Mouse (Mus musculus): ENCODE data around the gene Tnfsf9. TPM values are rescaled to one million over a fixed set of nuclear protein-coding genes. Genes with fewer than 3 reads are reported as not detected.
A peak's percentile ranks its signal among the peaks of the same experiment; 100 is the strongest.

The Tnfsf9 gene
- polyA plus RNA-seq, 1 experiment from 2014 or later: 8.4 TPM

GRCm38 (mm10) chr17:57135635-57136034 is 30.5 kb downstream of the Tnfsf9 start:
- Histone ChIP-seq H3K27me3 (ENCODE audit: control insufficient read depth, insufficient read depth, low read length) (no peaks in the 10 kb centered on the region), H3K4me2 (ENCODE audit: low read depth, low read length) (no peak overlapping the region), H3K36me3 (ENCODE audit: control insufficient read depth, insufficient read depth, low read length) (no peaks in the 10 kb centered on the region), H3K9ac (replicated peaks; ENCODE audit: low read depth, low read length) (no peak overlapping the region), H3K4me3 (ENCODE audit: low read depth, low read length) (no peak overlapping the region), H3K27ac (ENCODE audit: low read depth, low read length) (no peak overlapping the region), H3K4me1 (ENCODE audit: control insufficient read depth, insufficient read depth, low read length) (no peaks in the 10 kb centered on the region), H3K9me3 (ENCODE audit: control insufficient read depth, low read length) (no peaks in the 10 kb centered on the region)
- ATAC-seq (ENCODE audit: low read depth): no peak
- 87% methylated on average over 3 of the region's 3 CpGs for WGBS

GRCm38 (mm10) chr17:57138676-57139075 is 33.6 kb downstream of the Tnfsf9 start:
- H3K4me2 ChIP-seq (ENCODE audit: low read depth, low read length): no peak overlapping the region
- no peaks in the 10 kb centered on the region for H3K27me3 ChIP-seq (ENCODE audit: control insufficient read depth, insufficient read depth, low read length)
- no peak overlapping the region for H3K9ac ChIP-seq (replicated peaks; ENCODE audit: low read depth, low read length)
- no peaks in the 10 kb centered on the region for H3K9me3 ChIP-seq (ENCODE audit: control insufficient read depth, low read length)
- no peaks in the 10 kb centered on the region for H3K36me3 ChIP-seq (ENCODE audit: control insufficient read depth, insufficient read depth, low read length)
- H3K4me1 ChIP-seq (ENCODE audit: control insufficient read depth, insufficient read depth, low read length): no peaks in the 10 kb centered on the region
- no peak overlapping the region for H3K4me3 ChIP-seq (ENCODE audit: low read depth, low read length)
- WGBS: 88% methylated on average over 4 of the region's 4 CpGs
- no peak overlapping the region for H3K27ac ChIP-seq (ENCODE audit: low read depth, low read length)
- ATAC-seq (ENCODE audit: low read depth): no peak

GRCm38 (mm10) chr17:57139708-57140107 is 34.6 kb downstream of the Tnfsf9 start:
- ATAC-seq (ENCODE audit: low read depth): no peak
- no peak overlapping the region for H3K4me2 ChIP-seq (ENCODE audit: low read depth, low read length)
- no peaks in the 10 kb centered on the region for H3K9me3 ChIP-seq (ENCODE audit: control insufficient read depth, low read length)
- no peak overlapping the region for H3K9ac ChIP-seq (replicated peaks; ENCODE audit: low read depth, low read length)
- WGBS: 94% methylated on average over 3 of the region's 3 CpGs
- no peak overlapping the region for H3K4me3 ChIP-seq (ENCODE audit: low read depth, low read length)
- H3K27ac ChIP-seq (ENCODE audit: low read depth, low read length): no peak overlapping the region
- H3K27me3 ChIP-seq (ENCODE audit: control insufficient read depth, insufficient read depth, low read length): no peaks in the 10 kb centered on the region
- H3K36me3 ChIP-seq (ENCODE audit: control insufficient read depth, insufficient read depth, low read length): no peaks in the 10 kb centered on the region
- no peaks in the 10 kb centered on the region for H3K4me1 ChIP-seq (ENCODE audit: control insufficient read depth, insufficient read depth, low read length)

- Histone ChIP-seq H3K36me3 (ENCODE audit: control insufficient read depth, insufficient read depth, low read length) (no peaks in the 10 kb centered on the region), H3K27ac (ENCODE audit: low read depth, low read length) (no peak overlapping the region), H3K4me2 (ENCODE audit: low read depth, low read length) (no peak overlapping the region), H3K4me3 (ENCODE audit: low read depth, low read length) (no peak overlapping the region), H3K4me1 (ENCODE audit: control insufficient read depth, insufficient read depth, low read length) (no peaks in the 10 kb centered on the region; the same call in 1 of the 2 replicates), H3K9me3 (ENCODE audit: control insufficient read depth, low read length) (no peaks in the 10 kb centered on the region), H3K27me3 (ENCODE audit: control insufficient read depth, insufficient read depth, low read length) (peaks cover 6% of the 10 kb centered on the region), H3K9ac (replicated peaks; ENCODE audit: low read depth, low read length) (no peak overlapping the region)
- ATAC-seq (ENCODE audit: low read depth): no peak
- 88% methylated on average over 3 of the region's 3 CpGs for WGBS
These were observed 38.6 kb downstream of the Tnfsf9 start for GRCm38 (mm10) chr17:57143704-57144103.

GRCm38 (mm10) chr17:57145115-57145514 is 40.0 kb downstream of the Tnfsf9 start:
- no peak overlapping the region for H3K9ac ChIP-seq (replicated peaks; ENCODE audit: low read depth, low read length)
- H3K27ac ChIP-seq (ENCODE audit: low read depth, low read length): no peak overlapping the region
- peaks cover 2% of the 10 kb centered on the region; the same call in 1 of the 2 replicates for H3K4me1 ChIP-seq (ENCODE audit: control insufficient read depth, insufficient read depth, low read length)
- no peak overlapping the region for H3K4me2 ChIP-seq (ENCODE audit: low read depth, low read length)
- H3K36me3 ChIP-seq (ENCODE audit: control insufficient read depth, insufficient read depth, low read length): no peaks in the 10 kb centered on the region
- 68% methylated on average over 1 of the region's 1 CpGs for WGBS
- ATAC-seq (ENCODE audit: low read depth): no peak
- H3K4me3 ChIP-seq (ENCODE audit: low read depth, low read length): no peak overlapping the region
- H3K27me3 ChIP-seq (ENCODE audit: control insufficient read depth, insufficient read depth, low read length): peaks cover 7% of the 10 kb centered on the region
- no peaks in the 10 kb centered on the region for H3K9me3 ChIP-seq (ENCODE audit: control insufficient read depth, low read length)

GRCm38 (mm10) chr17:57148343-57148742 is 43.2 kb downstream of the Tnfsf9 start:
- no peak overlapping the region for H3K4me3 ChIP-seq (ENCODE audit: low read depth, low read length)
- no peak overlapping the region for H3K4me2 ChIP-seq (ENCODE audit: low read depth, low read length)
- no peak for ATAC-seq (ENCODE audit: low read depth)
- H3K36me3 ChIP-seq (ENCODE audit: control insufficient read depth, insufficient read depth, low read length): no peaks in the 10 kb centered on the region
- H3K27me3 ChIP-seq (ENCODE audit: control insufficient read depth, insufficient read depth, low read length): peaks cover 7% of the 10 kb centered on the region
- no peak overlapping the region for H3K9ac ChIP-seq (replicated peaks; ENCODE audit: low read depth, low read length)
- H3K9me3 ChIP-seq (ENCODE audit: control insufficient read depth, low read length): no peaks in the 10 kb centered on the region
- no peak overlapping the region for H3K27ac ChIP-seq (ENCODE audit: low read depth, low read length)
- H3K4me1 ChIP-seq (ENCODE audit: control insufficient read depth, insufficient read depth, low read length): peaks cover 2% of the 10 kb centered on the region; the same call in 1 of the 2 replicates
- WGBS: 79% methylated on average over 4 of the region's 4 CpGs

GRCm38 (mm10) chr17:57148994-57149803 is 44.1 kb downstream of the Tnfsf9 start, which contains the start of gene Cd70:
Gene Cd70 (minus strand): TSS chr17:57149777.
- peak within 1 kb of the TSS; percentile 53 for H3K9ac ChIP-seq (replicated peaks; ENCODE audit: low read depth, low read length)
- H3K9me3 ChIP-seq (ENCODE audit: control insufficient read depth, low read length): no peaks in the 10 kb centered on the region
- peaks cover 7% of the 10 kb centered on the region for H3K27me3 ChIP-seq (ENCODE audit: control insufficient read depth, insufficient read depth, low read length)
- WGBS: 2% methylated on average over 39 of the region's 39 CpGs
- H3K4me1 ChIP-seq (ENCODE audit: control insufficient read depth, insufficient read depth, low read length): peaks cover 2% of the 10 kb centered on the region; the same call in 1 of the 2 replicates
- peak within 1 kb of the TSS; percentile 64 for H3K4me2 ChIP-seq (ENCODE audit: low read depth, low read length)
- no peaks in the 10 kb centered on the region for H3K36me3 ChIP-seq (ENCODE audit: control insufficient read depth, insufficient read depth, low read length)
- peak within 1 kb of the TSS; percentile 26 for H3K4me3 ChIP-seq (ENCODE audit: low read depth, low read length)
- no peak within 1 kb of the TSS for H3K27ac ChIP-seq (ENCODE audit: low read depth, low read length)
- ATAC-seq (ENCODE audit: low read depth): peak; percentile 70

- Histone ChIP-seq H3K4me2 (ENCODE audit: low read depth, low read length) (no peak overlapping the region), H3K4me1 (ENCODE audit: control insufficient read depth, insufficient read depth, low read length) (peaks cover 2% of the 10 kb centered on the region; the same call in 1 of the 2 replicates), H3K27ac (ENCODE audit: low read depth, low read length) (no peak overlapping the region), H3K9me3 (ENCODE audit: control insufficient read depth, low read length) (no peaks in the 10 kb centered on the region), H3K36me3 (ENCODE audit: control insufficient read depth, insufficient read depth, low read length) (no peaks in the 10 kb centered on the region), H3K4me3 (ENCODE audit: low read depth, low read length) (no peak overlapping the region), H3K27me3 (ENCODE audit: control insufficient read depth, insufficient read depth, low read length) (peaks cover 5% of the 10 kb centered on the region), H3K9ac (replicated peaks; ENCODE audit: low read depth, low read length) (no peak overlapping the region)
- WGBS: 69% methylated on average over 6 of the region's 6 CpGs
- ATAC-seq (ENCODE audit: low read depth): no peak
These were observed 47.9 kb downstream of the Tnfsf9 start for GRCm38 (mm10) chr17:57153006-57153405.

GRCm38 (mm10) chr17:57153787-57154186 is 48.7 kb downstream of the Tnfsf9 start:
- no peak overlapping the region for H3K27ac ChIP-seq (ENCODE audit: low read depth, low read length)
- peaks cover 1% of the 10 kb centered on the region; the same call in 1 of the 2 replicates for H3K4me1 ChIP-seq (ENCODE audit: control insufficient read depth, insufficient read depth, low read length)
- WGBS: 92% methylated on average over 4 of the region's 4 CpGs
- H3K4me2 ChIP-seq (ENCODE audit: low read depth, low read length): no peak overlapping the region
- ATAC-seq (ENCODE audit: low read depth): no peak
- H3K9ac ChIP-seq (replicated peaks; ENCODE audit: low read depth, low read length): no peak overlapping the region
- no peaks in the 10 kb centered on the region for H3K36me3 ChIP-seq (ENCODE audit: control insufficient read depth, insufficient read depth, low read length)
- H3K4me3 ChIP-seq (ENCODE audit: low read depth, low read length): no peak overlapping the region
- H3K9me3 ChIP-seq (ENCODE audit: control insufficient read depth, low read length): no peaks in the 10 kb centered on the region
- H3K27me3 ChIP-seq (ENCODE audit: control insufficient read depth, insufficient read depth, low read length): peaks cover under 1% of the 10 kb centered on the region; the same call in 1 of the 2 replicates

Data from neural tube, embryonic 14.5 days (tissue).